Mouse (Mus musculus) brown adipose tissue, adult 24 weeks (tissue): ENCODE results near the gene Mrps6. TPM values are rescaled to one million over a fixed set of nuclear protein-coding genes. Genes with fewer than 3 reads are reported as not detected.

ENCODE experiments used
- H3K27ac ChIP-seq: fragments of 200-500 bp; replicated peaks from 2 replicates; pipeline ENCODE4 v1.5.1; 2012; ENCODE audit warnings: low read depth, mild to moderate bottlenecking, low read length
- H3K4me1 ChIP-seq: fragments of 200-500 bp; 2 replicates; pipeline ENCODE4 v1.6.1; 2012; ENCODE audit warnings: low read length, mixed read lengths; ENCODE audit not compliant: control insufficient read depth, insufficient read depth, insufficient read length
- H3K4me3 ChIP-seq: fragments of 200-500 bp; 2 replicates; pipeline ENCODE4 v1.5.1; 2012; ENCODE audit warnings: low read depth, mild to moderate bottlenecking, low read length, moderate library complexity; ENCODE audit not compliant: insufficient read depth
- polyA plus RNA-seq: library from polyadenylated mRNA; stranded (reverse); fragments of >200 nt; gene quantifications from 2 replicates; pipeline ENCODE4 v1.2.4, GENCODE M21; 2012; ENCODE audit not compliant: missing spikeins, insufficient read depth, insufficient read length

The Mrps6 gene
- polyA plus RNA-seq, 1 experiment = 144 TPM

DNA sequence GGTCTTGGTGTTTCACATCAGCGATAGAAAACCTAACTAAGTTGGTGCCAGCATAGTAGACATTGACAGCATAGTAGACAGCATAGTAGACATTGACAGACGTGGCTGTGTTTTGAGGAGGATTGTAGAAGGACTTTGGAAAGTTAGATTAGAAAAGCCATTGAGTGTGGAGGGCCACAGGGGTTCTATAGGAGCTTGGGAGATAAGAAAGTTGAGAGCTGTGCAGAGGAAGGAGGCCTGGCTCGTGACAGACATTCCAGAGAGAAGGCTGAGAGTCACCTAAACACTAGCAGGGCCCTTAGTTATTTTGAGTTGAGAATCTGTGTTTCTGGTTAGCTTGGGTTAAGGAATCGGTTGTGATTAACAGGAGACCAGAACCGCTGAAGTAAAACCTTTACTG is 69.6 kb downstream of the Mrps6 start:
- Histone ChIP-seq H3K4me3 (no peak overlapping the region), H3K27ac (no peak overlapping the region), H3K4me1 (no peaks in the 10 kb centered on the region)

GRCm38 (mm10) chr16:92129843-92130242 is 71.8 kb downstream of the Mrps6 start:
- H3K4me3 ChIP-seq = no peak overlapping the region
- no peaks in the 10 kb centered on the region for H3K4me1 ChIP-seq
- no peak overlapping the region for H3K27ac ChIP-seq

- no peak overlapping the region for H3K4me3 ChIP-seq
- H3K27ac ChIP-seq = no peak overlapping the region
- H3K4me1 ChIP-seq = no peaks in the 10 kb centered on the region
These were observed 74.4 kb downstream of the Mrps6 start for GRCm38 (mm10) chr16:92132511-92132910.

DNA sequence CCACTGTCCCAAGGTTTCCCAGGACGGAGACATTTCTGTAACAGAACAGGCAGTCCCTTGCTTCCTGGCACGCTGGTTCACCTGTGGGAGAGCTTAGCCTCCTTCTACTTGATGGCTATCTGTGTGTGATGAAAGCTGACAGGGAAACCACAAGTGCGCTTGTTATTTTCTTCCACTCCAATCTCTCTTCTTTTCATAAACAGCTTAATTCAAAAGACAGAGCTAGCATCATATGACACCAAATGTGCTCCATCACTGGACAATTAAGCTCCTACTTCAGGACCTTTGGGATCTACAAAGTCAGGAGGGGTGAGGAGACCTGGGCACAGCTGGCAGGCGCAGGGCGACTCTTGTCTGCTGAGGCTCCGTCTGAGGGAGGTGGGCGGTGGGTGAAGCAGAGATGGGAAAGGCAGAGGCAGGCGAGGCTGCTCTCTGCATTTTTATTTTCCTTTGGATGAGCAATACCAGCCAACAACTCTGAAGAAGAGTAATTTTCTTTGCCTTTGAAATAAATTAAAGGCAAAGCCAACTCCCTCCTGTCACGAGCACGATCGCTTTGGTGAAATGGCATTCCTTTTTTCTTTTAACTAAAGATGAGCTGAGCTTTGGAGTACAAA is 76.2 kb downstream of the Mrps6 start:
- 0 out of 2 replicates have a peak, but pooled peaks cover under 1% of the 10 kb centered on the region for H3K4me1 ChIP-seq
- no peak overlapping the region for H3K4me3 ChIP-seq
- no peak overlapping the region for H3K27ac ChIP-seq

DNA sequence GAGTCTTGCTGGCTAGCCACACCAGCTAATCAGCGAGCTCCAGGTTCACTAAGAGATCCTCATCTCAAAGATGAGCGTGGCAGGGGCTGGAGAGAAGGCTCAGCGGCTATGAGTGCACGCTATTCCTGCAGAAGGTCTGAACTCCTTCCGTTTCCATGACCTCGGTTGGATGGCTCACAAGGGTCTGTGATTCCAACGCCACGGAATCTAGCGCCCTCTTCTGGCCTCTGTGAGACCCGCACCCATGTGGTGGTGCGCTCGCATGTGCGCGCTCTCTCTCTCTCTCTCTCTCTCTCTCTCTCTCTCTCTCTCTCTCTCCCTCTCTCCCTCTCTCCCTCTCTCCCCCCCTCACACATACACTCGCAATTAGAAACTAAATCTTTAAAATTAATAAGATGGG is 78.2 kb downstream of the Mrps6 start:
- Histone ChIP-seq H3K4me1 (peaks cover 5% of the 10 kb centered on the region), H3K27ac (no peak overlapping the region), H3K4me3 (no peak overlapping the region)

DNA sequence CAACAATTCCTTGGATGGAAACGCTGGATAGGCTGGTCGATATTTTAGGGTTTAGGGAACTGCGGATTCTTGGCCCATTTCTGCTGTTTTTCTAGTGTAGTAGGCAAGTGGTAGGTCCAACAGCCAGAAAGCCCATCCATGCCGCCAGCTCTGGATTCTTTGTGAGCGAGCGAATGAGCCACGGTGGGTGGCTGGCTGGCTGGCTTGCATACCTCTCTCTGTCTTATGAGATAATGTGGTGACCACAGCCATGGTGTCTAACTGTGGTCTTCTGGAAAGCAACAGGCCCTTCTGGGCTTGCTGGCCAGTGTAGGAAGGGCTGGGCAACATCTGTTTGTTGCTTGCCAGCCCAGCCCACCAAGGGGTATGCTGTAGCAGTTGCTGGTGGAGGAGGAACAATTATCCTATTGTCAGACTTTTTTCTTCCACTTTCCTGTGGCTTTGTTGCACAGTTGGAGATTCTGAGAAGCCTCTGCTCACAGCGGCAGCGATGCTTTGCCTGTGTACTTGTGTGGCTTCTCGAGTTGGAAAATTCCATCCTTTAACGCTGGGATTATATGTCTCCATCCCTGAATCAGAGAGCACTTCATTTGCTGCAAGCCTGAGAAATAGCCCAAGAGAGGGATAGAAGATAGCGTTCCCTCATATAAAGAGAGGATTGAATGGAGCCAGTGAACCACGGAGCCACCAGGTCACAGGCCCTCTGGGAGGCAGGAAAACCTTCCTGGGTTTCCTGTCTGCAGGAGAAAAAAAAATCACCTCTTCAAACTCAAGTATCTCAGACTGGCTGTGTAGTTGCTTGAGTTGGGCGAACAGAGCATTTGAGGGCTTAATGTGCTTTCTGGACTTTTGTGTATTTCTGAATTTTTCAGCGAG is 81.6 kb downstream of the Mrps6 start:
- Histone ChIP-seq H3K27ac (no peak overlapping the region), H3K4me3 (no peak overlapping the region), H3K4me1 (peaks cover 5% of the 10 kb centered on the region)

- Histone ChIP-seq H3K27ac (no peak overlapping the region), H3K4me1 (peaks cover 5% of the 10 kb centered on the region), H3K4me3 (no peak overlapping the region)
These were observed 82.3 kb downstream of the Mrps6 start for GRCm38 (mm10) chr16:92140328-92140727.

GRCm38 (mm10) chr16:92141021-92141420 is 83.0 kb downstream of the Mrps6 start:
- no peak overlapping the region for H3K4me3 ChIP-seq
- H3K4me1 ChIP-seq = peaks cover 5% of the 10 kb centered on the region
- no peak overlapping the region for H3K27ac ChIP-seq

DNA sequence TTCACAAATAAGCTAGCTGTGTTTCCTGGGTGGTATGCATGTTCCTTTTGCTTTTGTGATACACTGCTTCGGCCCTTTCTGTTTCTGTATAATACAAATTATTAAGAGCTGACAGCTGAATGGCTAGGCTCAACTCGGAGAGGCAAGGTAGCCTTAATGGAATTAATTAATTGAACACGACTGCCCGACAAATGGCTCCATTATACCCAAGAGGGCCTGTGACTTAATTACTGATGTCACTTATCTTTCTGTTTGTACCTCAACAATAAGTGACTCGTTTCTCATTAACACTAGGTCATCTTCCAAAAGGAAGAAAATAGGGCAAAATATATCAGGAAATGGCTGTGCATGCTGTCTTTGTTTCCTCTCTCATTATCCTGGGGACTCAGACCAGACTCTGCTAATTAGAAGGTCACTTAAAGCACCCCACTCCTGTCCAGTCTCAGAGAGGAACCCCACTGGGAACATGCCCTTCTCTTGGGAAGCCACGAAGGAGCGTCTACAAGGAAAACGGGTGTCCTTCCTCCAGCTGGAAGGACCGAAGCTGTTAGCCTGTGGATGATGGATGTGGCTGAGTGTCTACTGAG is 84.4 kb downstream of the Mrps6 start:
- peaks cover 5% of the 10 kb centered on the region for H3K4me1 ChIP-seq
- no peak overlapping the region for H3K4me3 ChIP-seq
- no peak overlapping the region for H3K27ac ChIP-seq

- no peak overlapping the region for H3K27ac ChIP-seq
- no peak overlapping the region for H3K4me3 ChIP-seq
These were observed 89.7 kb downstream of the Mrps6 start for GRCm38 (mm10) chr16:92147631-92148366.

DNA sequence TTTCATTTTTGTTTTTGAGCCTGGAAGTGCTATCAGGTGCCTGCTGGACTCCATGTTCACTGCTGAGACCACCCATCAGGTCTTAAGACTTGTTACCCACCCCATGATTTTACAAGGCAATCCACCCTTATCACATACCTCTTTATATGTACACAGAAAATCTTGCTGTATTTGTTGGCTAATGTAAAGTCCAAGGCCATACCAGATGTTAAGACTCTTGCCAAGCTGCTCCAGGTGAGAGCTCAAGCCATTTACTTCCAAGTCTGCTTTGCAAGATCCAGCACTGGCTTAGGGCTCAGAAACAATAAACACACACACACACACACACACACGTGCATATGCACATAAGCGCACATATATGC is 90.3 kb downstream of the Mrps6 start:
- H3K27ac ChIP-seq = no peak overlapping the region
- H3K4me1 ChIP-seq = no peaks in the 10 kb centered on the region
- no peak overlapping the region for H3K4me3 ChIP-seq

More at GRCm38 (mm10) chr16:92147631-92148366, 89.7 kb downstream of the Mrps6 start:
- no peaks in the 10 kb centered on the region for H3K4me1 ChIP-seq

DNA sequence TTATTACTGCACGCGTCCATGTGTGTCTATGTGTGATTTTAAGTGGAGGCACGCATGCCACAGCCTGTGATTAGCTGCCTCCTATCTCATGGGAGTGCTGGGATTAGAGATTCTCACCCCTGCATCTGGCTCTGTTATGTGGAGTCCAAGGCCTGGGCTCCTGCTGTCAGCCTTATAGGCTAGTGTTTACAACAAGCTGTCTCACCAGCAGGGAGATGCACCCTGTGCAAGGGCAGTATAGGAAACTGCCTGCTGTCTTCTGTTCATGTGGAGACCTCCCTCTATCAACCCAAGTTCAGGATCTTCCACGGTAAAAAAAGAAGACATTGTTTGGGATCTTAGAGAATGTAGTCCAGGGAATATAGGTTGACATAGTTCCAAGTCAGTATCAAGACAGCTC is 92.9 kb downstream of the Mrps6 start:
- Histone ChIP-seq H3K4me1 (no peaks in the 10 kb centered on the region), H3K27ac (no peak overlapping the region), H3K4me3 (no peak overlapping the region)

- no peak overlapping the region for H3K27ac ChIP-seq
- H3K4me1 ChIP-seq = peaks cover 6% of the 10 kb centered on the region; the same call in 1 of the 2 replicates
- peak overlapping the region; percentile 25; the same call in 1 of the 2 replicates for H3K4me3 ChIP-seq
These were observed 100.0 kb downstream of the Mrps6 start for GRCm38 (mm10) chr16:92158021-92158455.

DNA sequence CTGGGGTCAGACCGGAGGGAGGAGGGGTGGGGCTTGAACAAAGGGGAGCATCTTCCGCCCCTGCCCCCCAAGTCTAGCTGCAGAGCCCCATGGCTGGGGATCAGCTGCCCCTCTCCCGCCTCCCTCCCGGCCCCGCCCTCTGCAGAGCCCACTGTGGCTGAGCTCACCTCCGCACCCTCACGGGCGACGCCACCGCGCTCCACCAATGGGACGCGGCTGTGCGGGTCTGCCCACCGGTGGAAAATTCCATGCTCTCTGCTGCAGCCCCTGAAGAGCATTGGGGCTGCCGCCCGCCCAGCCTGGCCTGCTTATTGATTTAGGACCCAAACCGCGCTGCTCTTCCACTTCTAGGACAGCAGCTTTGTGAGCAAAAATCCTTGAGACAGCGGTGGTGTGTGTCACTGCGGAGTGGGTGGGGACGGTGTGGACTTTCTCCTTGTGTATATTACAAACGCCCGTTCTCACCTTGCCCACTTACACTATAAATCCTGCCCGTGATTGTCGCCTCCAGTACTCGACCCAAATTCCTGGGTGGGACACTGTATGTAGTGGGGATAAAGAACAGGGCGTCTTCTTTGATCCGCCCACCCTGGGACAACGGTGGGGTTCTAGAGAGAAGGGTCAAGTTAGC is 100.5 kb downstream of the Mrps6 start:
- H3K27ac ChIP-seq = no peak overlapping the region
- peak overlapping the region; percentile 22 for H3K4me3 ChIP-seq
- H3K4me1 ChIP-seq = peaks cover 6% of the 10 kb centered on the region; the same call in 1 of the 2 replicates
